ENCODE assay signal across 12 mouse cellular contexts in the genomic region with DNA sequence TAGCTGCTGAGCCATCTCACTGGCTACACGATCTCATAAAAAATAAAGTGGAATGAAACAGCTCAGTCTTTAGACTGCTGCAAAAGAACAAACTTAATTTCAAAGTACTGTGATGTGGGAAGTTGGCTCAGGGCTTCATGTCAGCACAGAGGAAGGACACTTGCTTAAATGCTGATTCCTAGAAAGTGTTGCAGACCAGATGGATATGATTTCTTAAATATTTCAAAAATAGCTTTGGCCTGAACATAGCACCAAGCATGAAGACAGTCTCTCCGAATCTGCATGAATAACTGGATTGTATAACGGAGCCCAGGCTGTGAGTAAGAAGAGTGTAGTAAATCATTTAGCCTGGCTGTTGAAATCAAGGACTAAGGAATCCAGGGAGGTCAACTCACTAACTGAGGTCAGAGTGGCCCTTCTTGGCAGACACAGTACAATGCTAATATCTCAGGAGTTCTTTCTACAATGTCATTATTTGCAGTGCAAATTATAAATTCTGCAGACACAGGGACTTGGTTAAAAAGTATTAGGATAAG.
DNase-seq lines count a peak whose midpoint lies in the region; ATAC-seq lines count a peak whose summit lies in the region.
"Had no signal": no experiment of that assay in that cellular context is flagged by ENCODE, and none has a peak within 500 bp of the region (broad histone marks: within the 10 kb centered on the region; RNA-seq: fewer than 3 reads in every experiment).

No protein-coding gene starts in this region.

- WGBS in lung, embryonic 16.5 days, result 28% methylated on average over 3 of the region's 3 CpGs

- no peak overlapping the region for H3K9ac ChIP-seq in lung, embryonic 16.5 days (ENCODE audit: low read length)
- H3K9ac ChIP-seq: heart, embryonic 12.5 days; hindbrain, embryonic 14.5 days had no signal

- no peaks in the 10 kb centered on the region; the same call in 1 of the 2 replicates for H3K4me1 ChIP-seq in lung, embryonic 16.5 days (replicated peaks; ENCODE audit: control insufficient read depth, insufficient read depth, low read length)
- H3K4me1 ChIP-seq: heart, embryonic 12.5 days had no signal

- no peak overlapping the region for H3K4me2 ChIP-seq in lung, embryonic 16.5 days (ENCODE audit: low read depth, low read length)
- H3K4me2 ChIP-seq: heart, embryonic 12.5 days; hindbrain, embryonic 14.5 days had no signal

- no peaks in the 10 kb centered on the region for H3K27me3 ChIP-seq in lung, embryonic 16.5 days (ENCODE audit: control insufficient read depth, insufficient read depth, low read depth, low read length)
- H3K27me3 ChIP-seq: heart, embryonic 12.5 days had no signal

- no peaks in the 10 kb centered on the region for H3K9me3 ChIP-seq in lung, embryonic 16.5 days (ENCODE audit: control insufficient read depth, low read length)
- H3K9me3 ChIP-seq: heart, embryonic 12.5 days had no signal

- peak; percentile 55 for DNase-seq in adrenal gland, adult 2 months
- no peak for DNase-seq in adrenal gland, postnatal 4 days (ENCODE audit: low spot score in 2 of 2)
- DNase-seq in lung, postnatal 10 days, result no peak
- DNase-seq in kidney, adult 9 months, result peak; percentile 85
- peak; percentile 25 for DNase-seq in mesoderm, embryonic 11.5 days (ENCODE audit: low read depth, low spot score)
- no peak for DNase-seq in thymus, postnatal 25 days
- DNase-seq in layer of hippocampus, adult 11-12 months (ENCODE audit: low spot score), result no peak
- DNase-seq: cerebellum, adult 11 months; liver had no signal

- no peak overlapping the region for H3K4me3 ChIP-seq in lung, embryonic 16.5 days (ENCODE audit: low read length)
- H3K4me3 ChIP-seq: heart, embryonic 12.5 days had no signal

- no peaks in the 10 kb centered on the region for H3K36me3 ChIP-seq in lung, embryonic 16.5 days (ENCODE audit: control insufficient read depth, insufficient read depth, low read length)
- H3K36me3 ChIP-seq: heart, embryonic 12.5 days had no signal

- no peak overlapping the region for H3K27ac ChIP-seq in lung, embryonic 16.5 days (ENCODE audit: low read length)
- H3K27ac ChIP-seq: hindbrain, embryonic 14.5 days had no signal

- peak; percentile 77 for ATAC-seq in lung, embryonic 16.5 days (ENCODE audit: low read depth)

Comparison
In these comparisons a context has a peak if more than half of its experiments do, and no peak if none do; other contexts are left out.
1. DNase-seq: peak in adrenal gland, adult 2 months (single experiment), kidney, adult 9 months (single experiment) and mesoderm, embryonic 11.5 days (single experiment); none in adrenal gland, postnatal 4 days (0 of 2), lung, postnatal 10 days (single experiment), thymus, postnatal 25 days (single experiment) and layer of hippocampus, adult 11-12 months (single experiment).